Mouse (Mus musculus): ENCODE results near the gene Kctd21. TPM values are rescaled to one million over a fixed set of nuclear protein-coding genes. Genes with fewer than 3 reads are reported as not detected.

Gene Kctd21
- total and polyA plus RNA-seq, 3 experiments, result 0.23 to 1.2 TPM; not detected in 1

- DNase-seq (ENCODE audit: low read depth, low spot score), result no peak
Observed at GRCm38 (mm10) chr7:97350891-97351290, 18.8 kb downstream of the Kctd21 start.

GRCm38 (mm10) chr7:97351792-97352513 is 19.8 kb downstream of the Kctd21 start:
- no peak overlapping the region for H3K27ac ChIP-seq (ENCODE audit: control insufficient read depth, low read depth, low read length)
- no peaks in the 10 kb centered on the region for H3K79me2 ChIP-seq (ENCODE audit: control insufficient read depth, insufficient read depth, low read length, poor library complexity)
- no peaks in the 10 kb centered on the region for H3K27me3 ChIP-seq (ENCODE audit: control insufficient read depth in 1 of 2, insufficient read depth in 2 of 2, low read length in 2 of 2)
- no peak for DNase-seq (ENCODE audit: low read depth, low spot score)
- H3K36me3 ChIP-seq (ENCODE audit: control insufficient read depth in 1 of 2, insufficient read depth in 2 of 2, low read length in 2 of 2), result peaks cover 0 to 17% of the 10 kb centered on the region in 2 experiments; a peak in 2 of 4 replicates
- H3K4me1 ChIP-seq (ENCODE audit: control insufficient read depth in 1 of 2, insufficient read depth in 2 of 2, low read length in 2 of 2), result peaks cover 5 to 23% of the 10 kb centered on the region in 2 experiments
- no peaks in the 10 kb centered on the region for H3K9me3 ChIP-seq (replicated peaks; ENCODE audit: insufficient read depth, low read length)
- H3K4me3 ChIP-seq (ENCODE audit: control insufficient read depth in 1 of 2, insufficient read depth in 1 of 2, low read depth in 2 of 2, low read length in 2 of 2), result no peak overlapping the region
- H3K9ac ChIP-seq (ENCODE audit: control insufficient read depth, low read depth, low read length, poor library complexity, severe bottlenecking), result no peak overlapping the region
- TF ChIP-seq TCF12 (IDR thresholded peaks at IDR 0.05; ENCODE audit: low read depth, low read length) (no peak), EP300 (IDR thresholded peaks at IDR 0.05; ENCODE audit: low read depth in 1 of 2, low read length in 2 of 2) (no peak), GABPA (IDR thresholded peaks at IDR 0.05; ENCODE audit: low read depth, low read length) (no peak), ZMIZ1 (IDR thresholded peaks at IDR 0.05; ENCODE audit: low read depth, low read length) (no peak), MEF2A (IDR thresholded peaks at IDR 0.05; ENCODE audit: extremely low read depth, insufficient replicate concordance, low read depth, low read length, poor library complexity, severe bottlenecking) (no peak), POLR2AphosphoS5 (IDR thresholded peaks at IDR 0.05; ENCODE audit: borderline replicate concordance, low read depth, low read length) (no peak), ZNF384 (IDR thresholded peaks at IDR 0.05; ENCODE audit: low read depth, low read length) (no peak), KAT2A (conservative IDR thresholded peaks at IDR 0.05; ENCODE audit: low read depth, low read length) (no peak), TBP (IDR thresholded peaks at IDR 0.05; ENCODE audit: low read depth, low read length) (no peak), POLR2AphosphoS2 (IDR thresholded peaks at IDR 0.05; ENCODE audit: low read length) (no peak), USF1 (IDR thresholded peaks at IDR 0.05; ENCODE audit: low read depth, low read length) (no peak), UBTF (IDR thresholded peaks at IDR 0.05; ENCODE audit: borderline replicate concordance, insufficient read depth, low read depth, low read length) (no peak), HCFC1 (IDR thresholded peaks at IDR 0.05; ENCODE audit: low read depth, low read length) (no peak), ELF1 (IDR thresholded peaks at IDR 0.05; ENCODE audit: low read depth, low read length) (no peak), ETS1 (IDR thresholded peaks at IDR 0.05; ENCODE audit: low read depth, low read length) (no peak), JUND (IDR thresholded peaks at IDR 0.05; ENCODE audit: low read depth, low read length) (no peak), SIN3A (IDR thresholded peaks at IDR 0.05; ENCODE audit: low read length) (no peak), SMC3 (IDR thresholded peaks at IDR 0.05; ENCODE audit: low read depth, low read length) (no peak), ZC3H11A (IDR thresholded peaks at IDR 0.05; ENCODE audit: low read depth, low read length) (no peak), RCOR1 (IDR thresholded peaks at IDR 0.05; ENCODE audit: low read depth, low read length) (no peak)

More at GRCm38 (mm10) chr7:97350891-97351290, 18.8 kb downstream of the Kctd21 start:
- TF ChIP-seq HCFC1 (IDR thresholded peaks at IDR 0.05; ENCODE audit: low read depth, low read length) (no peak), SIN3A (IDR thresholded peaks at IDR 0.05; ENCODE audit: low read length) (no peak), E2F4 (IDR thresholded peaks at IDR 0.05; ENCODE audit: borderline replicate concordance, low read depth, low read length) (no peak), MEF2A (IDR thresholded peaks at IDR 0.05; ENCODE audit: extremely low read depth, insufficient replicate concordance, low read depth, low read length, poor library complexity, severe bottlenecking) (no peak), MAX (IDR thresholded peaks at IDR 0.05; ENCODE audit: low read length) (no peak), UBTF (IDR thresholded peaks at IDR 0.05; ENCODE audit: borderline replicate concordance, insufficient read depth, low read depth, low read length) (no peak), MAFK (IDR thresholded peaks at IDR 0.05; ENCODE audit: borderline replicate concordance, low read depth, low read length) (no peak)
- H3K36me3 ChIP-seq (ENCODE audit: control insufficient read depth in 1 of 2, insufficient read depth in 2 of 2, low read length in 2 of 2), result peaks cover 0 to 14% of the 10 kb centered on the region in 2 experiments; a peak in 2 of 4 replicates
- no peaks in the 10 kb centered on the region for H3K9me3 ChIP-seq (replicated peaks; ENCODE audit: insufficient read depth, low read length)
- H3K27me3 ChIP-seq (ENCODE audit: control insufficient read depth in 1 of 2, insufficient read depth in 2 of 2, low read length in 2 of 2), result no peaks in the 10 kb centered on the region
- H3K4me3 ChIP-seq (ENCODE audit: control insufficient read depth in 1 of 2, insufficient read depth in 1 of 2, low read depth in 2 of 2, low read length in 2 of 2), result no peak overlapping the region
- no peaks in the 10 kb centered on the region for H3K79me2 ChIP-seq (ENCODE audit: control insufficient read depth, insufficient read depth, low read length, poor library complexity)
- H3K27ac ChIP-seq (ENCODE audit: control insufficient read depth, low read depth, low read length), result no peak overlapping the region
- peaks cover 5 to 20% of the 10 kb centered on the region in 2 experiments for H3K4me1 ChIP-seq (ENCODE audit: control insufficient read depth in 1 of 2, insufficient read depth in 2 of 2, low read length in 2 of 2)
- H3K9ac ChIP-seq (ENCODE audit: control insufficient read depth, low read depth, low read length, poor library complexity, severe bottlenecking), result no peak overlapping the region
